Mouse (Mus musculus): ENCODE data around the gene Fgfbp3.
A peak's percentile ranks its signal among the peaks of the same experiment; 100 is the strongest.
"Not testable (repeated sequence)": the region's sequence is repeated elsewhere in the genome, so short reads cannot be mapped to it uniquely, and the experiment has no call there.

The Fgfbp3 gene

DNA sequence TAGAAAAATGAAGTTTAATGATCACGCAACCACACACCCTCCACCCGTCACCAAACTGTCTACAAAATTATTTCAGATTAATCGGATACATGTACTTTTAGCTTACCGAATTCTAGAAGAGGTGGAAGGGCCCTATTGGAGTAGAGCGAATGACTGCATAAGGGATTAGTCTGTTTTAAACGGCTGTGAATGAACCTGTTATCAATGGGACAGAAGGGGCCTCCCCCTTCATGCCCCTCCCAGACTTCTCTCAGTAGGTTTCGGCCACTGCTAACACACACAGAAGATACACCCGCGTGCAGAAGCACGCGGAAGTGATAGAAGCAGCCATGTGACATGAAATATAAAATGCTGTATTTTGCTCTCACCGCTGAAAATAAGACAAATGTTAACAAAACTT lies at the start of gene Fgfbp3:
Fgfbp3 (minus strand) TSS at position 150 of the 400 bp plus-strand sequence.
- no peak for DNase-seq

- DNase-seq: not testable (repeated sequence)
These were observed 43.3 kb upstream of the Fgfbp3 start for GRCm38 (mm10) chr19:36962544-36963260.

- no peak for DNase-seq
These were observed 41.9 kb upstream of the Fgfbp3 start for GRCm38 (mm10) chr19:36961320-36961719.

- no peak for DNase-seq
These were observed 38.9 kb upstream of the Fgfbp3 start for GRCm38 (mm10) chr19:36958331-36958730.

- DNase-seq: no peak
These were observed 34.3 kb upstream of the Fgfbp3 start for GRCm38 (mm10) chr19:36953637-36954206.

DNA sequence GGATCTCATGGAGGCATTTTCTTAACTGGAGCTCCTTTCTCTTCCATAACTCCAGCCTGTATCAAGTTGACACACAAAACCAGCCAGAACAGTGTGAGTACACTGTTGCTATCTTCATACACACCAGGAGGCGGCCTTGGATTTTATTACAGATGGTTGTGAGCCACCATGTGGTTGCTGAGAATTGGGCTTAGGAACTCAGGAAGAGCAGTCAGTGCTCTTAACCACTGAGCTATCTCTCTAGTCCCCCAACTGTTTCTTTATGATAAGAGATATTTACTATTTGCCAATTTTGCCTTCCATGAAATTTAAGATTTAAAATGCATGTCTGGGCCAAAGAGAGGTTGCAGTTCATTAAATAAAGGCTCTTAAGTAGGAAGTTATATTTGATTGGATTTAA lies 20.6 kb upstream of the Fgfbp3 start:
- no peak for DNase-seq

DNA sequence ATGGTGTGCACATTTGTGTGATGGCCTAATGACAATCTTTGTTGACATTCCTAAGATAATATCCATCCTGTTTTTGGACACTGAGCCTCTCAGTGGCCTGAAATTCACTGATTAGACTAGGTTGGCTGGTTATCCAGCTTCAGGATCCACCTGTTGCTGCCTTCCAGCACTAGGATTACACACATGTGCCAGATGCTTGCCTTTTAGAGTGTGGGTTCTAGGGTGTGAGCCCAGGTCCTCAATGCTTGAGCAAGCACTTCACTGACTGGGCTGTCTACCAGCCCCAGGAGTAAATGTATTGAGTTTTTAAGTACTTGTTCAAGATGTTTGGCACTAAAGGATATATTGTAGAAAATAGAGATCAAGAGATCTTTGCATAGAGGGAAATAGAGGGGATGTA lies 18.6 kb upstream of the Fgfbp3 start:
- DNase-seq: peak in 1 of 2 experiments; percentile 36

DNA sequence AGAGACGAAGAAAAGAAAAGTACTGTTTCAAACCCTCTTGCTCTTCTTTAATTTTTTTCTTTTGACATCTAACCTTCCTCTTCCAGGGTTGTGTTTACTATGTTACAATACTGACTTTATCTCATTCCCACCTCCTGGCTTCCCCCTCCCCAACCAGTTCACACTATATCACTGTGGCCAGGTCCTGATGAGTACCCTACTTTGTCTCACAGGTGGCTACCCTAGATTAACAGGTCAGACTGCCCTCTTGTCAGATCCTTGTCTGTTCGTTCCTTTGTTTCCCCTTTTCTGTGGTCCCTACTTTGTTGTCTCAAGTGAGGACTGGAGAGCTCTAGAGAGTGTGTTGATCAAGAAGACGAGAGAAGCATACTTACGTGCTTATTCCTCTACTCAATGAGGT lies 16.9 kb upstream of the Fgfbp3 start:
- no peak for DNase-seq

DNA sequence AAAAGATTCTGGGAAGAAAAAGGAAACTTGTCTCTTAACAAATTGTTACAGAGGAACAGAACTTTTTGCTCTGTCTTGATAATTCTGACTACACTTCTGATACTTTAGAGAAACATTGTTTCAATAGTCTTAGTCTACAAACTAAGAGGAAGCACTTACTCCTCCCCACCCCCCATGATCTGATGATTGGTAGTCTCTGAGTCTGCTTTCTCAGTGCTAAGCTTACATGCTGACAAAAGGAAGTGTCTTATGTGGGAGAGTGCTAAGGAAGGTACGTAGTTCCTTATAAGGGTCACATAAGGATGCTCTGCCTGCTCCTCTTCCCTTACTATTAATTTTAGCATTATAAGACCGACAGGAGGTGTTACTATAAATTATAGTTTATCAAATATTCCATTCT lies 13.2 kb upstream of the Fgfbp3 start:
- no peak for DNase-seq

DNA sequence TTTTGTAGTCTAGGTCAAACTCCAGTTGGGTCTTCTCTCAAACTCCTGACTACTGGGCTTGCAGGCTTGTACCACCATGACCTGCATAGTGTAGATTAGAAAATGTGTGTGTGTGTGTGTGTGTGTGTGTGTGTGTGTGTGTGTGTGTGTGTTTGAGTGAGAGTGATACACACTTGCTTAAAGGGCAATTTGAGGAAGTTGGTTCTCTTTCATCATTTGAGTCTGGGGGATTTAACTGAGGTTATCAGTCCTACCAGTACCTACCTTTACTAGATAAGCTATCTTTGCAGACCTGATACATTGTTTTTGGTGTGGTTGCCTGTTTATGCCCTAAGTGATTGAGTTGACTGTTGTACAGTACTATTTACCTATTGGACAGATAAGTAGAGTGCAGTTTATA lies 12.7 kb upstream of the Fgfbp3 start:
- DNase-seq: no peak

- no peak for DNase-seq
These were observed 10.4 kb upstream of the Fgfbp3 start for GRCm38 (mm10) chr19:36929816-36930215.

- no peak for DNase-seq
These were observed 8.5 kb upstream of the Fgfbp3 start for GRCm38 (mm10) chr19:36927800-36928361.

DNA sequence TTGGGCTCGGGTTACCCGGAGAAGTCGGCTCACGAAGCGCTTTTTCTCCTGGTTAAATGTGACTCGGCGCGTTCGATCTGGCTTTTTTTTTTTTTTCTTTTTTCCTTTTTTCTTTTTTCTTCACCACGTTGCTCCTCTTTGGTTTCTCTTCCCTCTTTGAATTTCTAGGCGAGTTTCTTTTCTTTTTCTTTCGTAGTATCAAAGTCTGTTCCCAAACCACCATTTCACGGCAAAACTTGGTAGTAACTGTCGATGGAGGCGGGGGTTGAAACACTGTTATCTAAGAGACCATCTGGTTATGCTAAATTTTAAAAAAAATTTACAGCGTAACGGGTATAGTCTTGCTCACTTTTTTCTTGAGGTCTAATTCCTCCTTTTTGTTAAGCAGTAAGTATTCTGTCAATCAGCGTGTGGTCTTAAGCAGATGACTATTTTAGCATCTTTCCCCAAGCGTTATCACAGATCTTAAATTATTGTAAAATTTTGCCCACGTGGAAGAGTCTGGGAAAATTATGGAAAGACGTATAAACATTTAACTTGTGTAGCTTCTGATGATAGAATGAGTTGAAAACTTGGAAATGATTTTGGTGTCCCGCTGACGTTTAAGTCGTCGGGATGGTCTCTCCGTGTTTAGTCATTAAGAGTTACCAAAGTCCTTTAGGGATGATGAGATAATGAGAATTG lies 7.3 kb upstream of the Fgfbp3 start:
- DNase-seq: no peak

GRCm38 (mm10) chr19:36925671-36926552 lies 6.5 kb upstream of the Fgfbp3 start, which contains the start of gene Btaf1:
Btaf1 (plus strand) TSS chr19:36926079.
- DNase-seq: peak; percentile 85 to 92

- peak in 1 of 2 experiments; percentile 19 for DNase-seq
These were observed 3.5 kb upstream of the Fgfbp3 start for GRCm38 (mm10) chr19:36922936-36923335.

- DNase-seq: no peak
These were observed 2.6 kb upstream of the Fgfbp3 start for GRCm38 (mm10) chr19:36922015-36922414.

- peak; percentile 84 to 90 for DNase-seq
These were observed 744 bp downstream of the Fgfbp3 start for GRCm38 (mm10) chr19:36918441-36919301.

DNA sequence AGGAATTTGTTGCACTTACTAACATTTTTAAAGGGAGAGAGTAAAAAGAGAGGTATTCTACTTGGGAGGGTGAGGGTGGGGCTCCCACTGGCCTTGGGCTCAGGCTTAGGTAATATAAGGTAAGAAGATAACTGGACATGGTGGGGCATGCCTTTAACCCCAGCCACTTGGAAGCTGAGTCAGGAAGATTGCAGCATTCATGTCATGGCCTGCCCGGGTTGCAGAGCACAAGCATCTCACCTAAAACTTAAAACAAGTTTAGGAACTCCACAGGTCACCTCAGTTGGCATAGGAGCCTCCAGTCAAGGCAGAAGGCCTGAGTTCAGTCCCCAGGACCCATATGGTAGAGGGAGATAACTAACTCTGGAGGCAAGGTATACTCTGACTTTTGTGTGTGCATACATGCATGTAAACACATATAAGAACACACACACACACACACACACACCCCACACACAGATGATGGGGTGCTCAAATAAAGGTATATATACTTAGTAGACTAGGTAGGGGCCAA lies 2.5 kb downstream of the Fgfbp3 start:
- DNase-seq: no peak

GRCm38 (mm10) chr19:36916206-36916605 lies 3.2 kb downstream of the Fgfbp3 start:
- DNase-seq: no peak

- no peak for DNase-seq
These were observed 6.4 kb downstream of the Fgfbp3 start for GRCm38 (mm10) chr19:36913064-36913463.

GRCm38 (mm10) chr19:36910424-36911045 lies 8.9 kb downstream of the Fgfbp3 start:
- no peak for DNase-seq
